Mouse (Mus musculus): ENCODE results near the gene Wdr74.

Wdr74 gene

GRCm38 (mm10) chr19:8713997-8714652 is 21.5 kb upstream of the Wdr74 start:
- in situ Hi-C loops (cut with MboI; ENCODE audit: low pct_unique_long_range_greater_than_20kb in 1 of 2, low sequenced_read_pairs in 2 of 2, unreplicated experiment in 1 of 2) = loop anchor here in 1 of 2 experiments (25.0 kb wide), 1 partner anchor 1452 kb away; the partner anchor contains the start of gene Rcor2

- in situ Hi-C loops (cut with MboI; ENCODE audit: low pct_unique_long_range_greater_than_20kb in 1 of 2, low sequenced_read_pairs in 2 of 2, unreplicated experiment in 1 of 2) = loop anchor here in 1 of 2 experiments (25.0 kb wide), 1 partner anchor 1453 kb away; the partner anchor contains the start of gene Rcor2
Measured at GRCm38 (mm10) chr19:8714653-8715481, 20.8 kb upstream of the Wdr74 start.

DNA sequence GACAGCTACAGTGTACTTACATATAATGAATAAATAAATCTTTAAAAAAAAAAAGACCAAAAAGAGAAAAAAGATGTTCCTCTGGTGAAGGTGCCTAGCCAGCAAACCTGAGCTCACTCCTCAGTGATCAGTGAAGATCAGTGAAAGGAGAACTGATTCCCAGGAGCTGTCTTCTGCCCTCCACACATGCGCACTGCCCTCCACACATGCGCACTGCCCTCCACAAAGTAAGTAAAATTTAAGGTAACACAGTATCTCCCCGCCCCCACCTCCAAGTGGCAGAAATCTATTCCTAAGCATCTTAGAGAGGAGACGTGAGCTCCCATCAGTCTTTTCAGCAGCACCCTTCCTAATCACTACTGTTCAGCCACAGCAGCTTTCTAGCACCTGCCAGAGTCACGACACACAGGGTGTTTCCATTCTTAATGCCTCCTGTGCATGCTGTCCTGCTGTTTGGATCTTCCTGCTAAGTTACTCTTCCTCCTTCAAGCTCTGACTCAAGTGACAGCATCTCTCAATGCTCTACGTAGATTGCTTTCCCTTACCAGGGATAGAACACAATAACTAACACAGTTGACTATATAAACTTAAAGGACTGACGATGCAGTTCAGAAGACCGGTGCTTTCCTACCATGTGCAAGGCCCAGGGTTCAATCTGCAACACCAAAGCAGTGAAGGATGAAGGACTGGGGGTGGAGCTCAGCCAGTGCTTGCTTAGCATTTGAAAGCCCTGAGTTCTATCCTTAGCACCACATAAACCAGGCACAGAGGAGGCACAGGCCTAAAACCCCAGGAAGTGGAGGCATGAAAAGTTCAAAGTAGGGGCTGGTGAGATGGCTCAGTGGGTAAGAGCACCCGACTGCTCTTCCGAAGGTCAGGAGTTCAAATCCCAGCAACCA is 19.5 kb upstream of the Wdr74 start:
- in situ Hi-C loops (cut with MboI; ENCODE audit: low pct_unique_long_range_greater_than_20kb in 1 of 2, low sequenced_read_pairs in 2 of 2, unreplicated experiment in 1 of 2) = loop anchor here in 1 of 2 experiments (25.0 kb wide), 1 partner anchor 1454 kb away; the partner anchor contains the start of gene Rcor2

DNA sequence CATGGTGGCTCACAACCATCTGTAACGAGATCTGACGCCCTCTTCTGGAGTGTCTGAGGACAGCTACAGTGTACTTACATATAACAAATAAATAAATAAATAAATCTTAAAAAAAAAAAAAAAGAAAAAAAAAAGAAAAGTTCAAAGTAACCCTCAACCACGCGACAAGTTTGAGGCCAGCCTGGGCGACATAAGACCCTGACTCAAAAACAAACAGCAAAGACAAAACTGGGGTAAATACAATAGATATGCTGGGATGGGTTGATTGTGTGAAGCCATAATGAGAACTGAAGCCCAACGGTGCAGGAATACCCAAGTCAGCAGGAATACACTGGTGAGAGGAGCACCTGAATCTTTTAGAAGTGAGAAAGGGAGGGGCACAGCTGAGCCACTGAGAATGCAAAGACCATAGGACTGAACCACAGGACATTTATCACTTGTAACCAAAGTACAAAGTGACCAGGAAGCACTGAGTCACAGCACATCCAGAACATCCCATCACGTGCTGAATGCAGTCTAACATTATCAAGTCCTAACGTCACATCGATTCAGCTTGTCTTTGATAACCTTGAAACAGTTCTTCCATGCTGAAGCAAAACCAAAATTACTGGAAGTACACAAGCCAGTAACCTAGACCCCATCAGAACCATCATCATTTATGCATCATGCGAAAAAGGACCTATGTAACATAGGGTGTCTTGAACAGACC is 18.7 kb upstream of the Wdr74 start:
- in situ Hi-C loops (cut with MboI; ENCODE audit: low pct_unique_long_range_greater_than_20kb in 1 of 2, low sequenced_read_pairs in 2 of 2, unreplicated experiment in 1 of 2) = loop anchor here in 1 of 2 experiments (25.0 kb wide), 1 partner anchor 1455 kb away; the partner anchor contains the start of gene Rcor2

DNA sequence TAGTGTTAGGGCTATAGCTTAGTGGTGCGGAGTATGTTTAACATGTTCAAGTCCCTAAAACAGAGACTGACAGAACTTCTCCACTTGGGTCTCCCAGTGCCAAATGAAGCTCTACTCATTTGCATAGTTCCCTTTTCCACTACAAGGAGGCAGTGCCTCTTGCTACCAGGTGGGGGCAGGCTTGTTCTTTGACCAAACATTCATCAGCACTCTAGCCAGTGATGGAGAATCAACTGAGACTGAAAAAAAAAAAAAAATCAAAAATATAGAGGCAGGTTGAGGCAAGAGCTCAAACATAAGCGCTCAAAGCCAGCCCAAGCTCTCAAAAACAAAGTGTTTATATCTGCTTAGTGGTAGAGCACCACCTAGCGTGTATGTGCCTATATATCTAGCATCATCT is 17.3 kb upstream of the Wdr74 start:
- in situ Hi-C loops (cut with MboI; ENCODE audit: low pct_unique_long_range_greater_than_20kb in 1 of 2, low sequenced_read_pairs in 2 of 2, unreplicated experiment in 1 of 2) = loop anchor here in 1 of 2 experiments (25.0 kb wide), 1 partner anchor 1456 kb away; the partner anchor contains the start of gene Rcor2

DNA sequence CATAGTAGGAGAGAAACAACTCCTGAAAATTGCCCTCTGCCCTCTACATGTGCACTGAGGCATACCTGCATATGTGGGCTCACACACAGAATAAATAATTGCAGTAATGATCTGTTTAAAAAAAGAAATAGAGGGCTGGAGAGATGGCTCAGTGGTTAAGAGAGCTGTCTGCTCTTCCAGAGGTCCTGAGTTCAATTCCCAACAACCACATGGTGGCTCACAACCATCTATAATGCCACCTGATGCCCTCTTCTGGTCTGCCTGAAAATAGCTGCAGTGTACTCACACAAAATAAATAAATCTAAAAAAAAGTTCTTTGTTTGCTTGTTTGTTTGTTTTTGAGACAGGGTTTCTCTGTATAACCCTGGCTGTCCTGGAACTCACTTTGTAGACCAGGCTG is 16.6 kb upstream of the Wdr74 start:
- in situ Hi-C loops (cut with MboI; ENCODE audit: low pct_unique_long_range_greater_than_20kb in 1 of 2, low sequenced_read_pairs in 2 of 2, unreplicated experiment in 1 of 2) = loop anchor here in 1 of 2 experiments (25.0 kb wide), 1 partner anchor 1457 kb away; the partner anchor contains the start of gene Rcor2

- in situ Hi-C loops (cut with MboI; ENCODE audit: low pct_unique_long_range_greater_than_20kb in 1 of 2, low sequenced_read_pairs in 2 of 2, unreplicated experiment in 1 of 2) = loop anchor here in 1 of 2 experiments (25.0 kb wide), 1 partner anchor 1459 kb away; the partner anchor contains the start of gene Rcor2
Measured at GRCm38 (mm10) chr19:8721378-8721777, 14.2 kb upstream of the Wdr74 start.

DNA sequence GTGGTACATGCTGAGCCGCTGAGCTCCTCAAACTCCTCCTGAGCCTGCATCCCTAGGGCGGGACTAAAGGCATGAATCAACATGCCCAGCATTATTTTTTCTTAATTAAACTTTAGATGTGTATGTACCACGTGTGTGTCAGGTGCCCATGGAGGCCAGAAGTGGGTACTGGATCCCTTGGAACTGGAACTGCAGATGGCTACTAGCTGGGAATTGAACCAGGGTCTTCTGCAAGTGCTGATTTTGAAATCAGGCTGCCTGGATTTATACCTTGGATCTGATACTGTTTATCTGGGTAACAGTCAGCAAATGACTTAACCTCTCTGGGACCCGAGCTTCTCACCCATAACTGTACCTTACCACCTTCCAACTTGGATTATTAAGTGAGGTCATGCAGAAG is 13.6 kb upstream of the Wdr74 start:
- in situ Hi-C loops (cut with MboI; ENCODE audit: low pct_unique_long_range_greater_than_20kb in 1 of 2, low sequenced_read_pairs in 2 of 2, unreplicated experiment in 1 of 2) = loop anchor here in 1 of 2 experiments (25.0 kb wide), 1 partner anchor 1460 kb away; the partner anchor contains the start of gene Rcor2

- in situ Hi-C loops (cut with MboI; ENCODE audit: low pct_unique_long_range_greater_than_20kb in 1 of 2, low sequenced_read_pairs in 2 of 2, unreplicated experiment in 1 of 2) = loop anchor here in 1 of 2 experiments (25.0 kb wide), 1 partner anchor 1460 kb away; the partner anchor contains the start of gene Rcor2
Measured at GRCm38 (mm10) chr19:8722559-8722906, 13.1 kb upstream of the Wdr74 start.

DNA sequence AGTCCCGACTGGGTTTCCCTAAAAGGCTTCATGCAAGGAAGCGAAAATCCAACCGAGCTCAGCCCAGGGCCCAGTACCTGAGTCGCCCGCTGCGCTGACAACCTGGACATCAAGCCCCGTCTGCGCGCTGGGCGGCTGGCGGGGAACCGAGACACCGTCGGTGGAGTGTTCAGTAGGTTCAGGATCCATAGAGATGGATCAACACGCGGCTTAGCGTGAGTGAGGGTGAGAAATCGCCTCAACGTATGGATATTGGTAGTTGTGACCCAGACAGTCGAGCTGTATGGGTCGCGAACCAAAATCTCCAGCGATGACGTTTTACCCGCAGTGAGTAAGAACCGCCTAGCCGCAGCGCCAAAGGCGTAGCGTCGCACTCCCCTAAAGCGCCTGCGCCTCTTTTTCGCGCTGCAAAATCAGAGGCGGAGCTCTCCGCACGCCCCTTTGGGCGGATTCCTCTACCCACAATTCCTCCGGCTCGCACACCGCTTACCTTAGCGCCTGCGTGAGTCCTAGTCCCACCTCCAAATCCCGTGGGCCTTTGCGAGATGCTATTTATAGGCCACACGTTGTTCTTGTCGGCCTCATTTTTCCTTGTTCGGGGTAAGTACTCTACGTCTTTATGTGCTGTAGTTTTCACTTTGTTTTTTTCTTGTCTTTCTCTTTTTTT is 12.6 kb upstream of the Wdr74 start, which contains the start of gene Slc3a2:
TSS of gene Slc3a2 (minus strand) at position 463 of the 667 bp plus-strand sequence.
- in situ Hi-C loops (cut with MboI; ENCODE audit: low pct_unique_long_range_greater_than_20kb in 1 of 2, low sequenced_read_pairs in 2 of 2, unreplicated experiment in 1 of 2) = loop anchor here in 1 of 2 experiments (25.0 kb wide), 1 partner anchor 1461 kb away; the partner anchor contains the start of gene Rcor2

DNA sequence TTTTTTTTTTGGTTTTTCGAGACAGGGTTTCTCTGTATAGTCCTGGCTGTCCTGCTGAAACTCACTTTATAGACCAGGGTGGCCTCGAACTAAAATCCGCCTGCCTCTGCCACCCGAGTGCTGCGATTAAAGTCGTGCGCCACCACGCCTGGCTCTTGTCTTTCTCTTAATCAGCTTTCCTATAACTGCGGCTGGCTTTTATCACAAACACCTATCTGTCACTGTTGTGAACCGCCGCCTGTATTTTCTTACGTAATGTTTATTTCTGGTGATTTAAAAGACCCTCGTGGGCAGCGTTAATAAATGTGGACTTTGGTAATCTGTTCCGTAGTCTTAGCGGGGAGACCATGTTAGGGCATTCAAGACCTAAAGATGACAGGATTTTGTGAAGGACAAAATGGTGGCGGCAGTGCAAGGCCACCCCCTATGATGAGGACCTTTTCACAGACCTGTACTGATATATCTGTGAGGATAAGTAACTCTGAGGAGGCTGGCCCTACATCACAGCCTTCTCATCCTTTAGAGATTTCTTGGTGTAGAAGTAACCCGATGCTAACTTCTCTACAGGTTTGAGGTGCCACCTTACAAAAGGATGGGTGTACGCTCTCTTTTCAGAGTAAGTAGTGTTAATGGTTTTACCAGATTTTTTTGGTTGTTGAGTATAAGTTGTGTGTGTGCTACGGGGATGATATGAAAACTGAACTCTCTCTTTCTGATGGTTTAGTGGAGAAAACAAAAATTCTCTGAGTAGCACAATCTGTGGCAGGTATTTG is 11.9 kb upstream of the Wdr74 start:
- in situ Hi-C loops (cut with MboI; ENCODE audit: low pct_unique_long_range_greater_than_20kb in 1 of 2, low sequenced_read_pairs in 2 of 2, unreplicated experiment in 1 of 2) = loop anchor here in 1 of 2 experiments (25.0 kb wide), 1 partner anchor 1461 kb away; the partner anchor contains the start of gene Rcor2

DNA sequence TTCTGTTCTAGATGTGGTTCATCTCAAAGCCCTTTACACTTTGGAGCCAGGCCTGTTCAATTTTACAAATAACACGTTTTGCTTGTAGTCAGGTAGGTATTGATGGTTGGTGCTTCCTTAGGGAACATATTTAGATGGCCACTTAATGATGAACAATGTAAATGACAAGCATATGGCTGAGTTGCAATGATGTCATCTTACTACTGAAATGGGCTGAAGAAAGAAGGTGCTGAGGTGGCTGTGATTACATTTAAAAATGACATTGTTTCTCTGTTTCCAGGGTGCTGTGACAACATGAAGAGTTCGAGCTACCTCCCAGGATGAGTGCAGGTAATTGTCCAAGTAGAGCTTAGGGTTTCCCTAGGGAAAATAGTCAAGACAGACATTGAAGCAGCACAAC is 11.2 kb upstream of the Wdr74 start:
- in situ Hi-C loops (cut with MboI; ENCODE audit: low pct_unique_long_range_greater_than_20kb in 1 of 2, low sequenced_read_pairs in 2 of 2, unreplicated experiment in 1 of 2) = loop anchor here in 1 of 2 experiments (25.0 kb wide), 1 partner anchor 1462 kb away; the partner anchor contains the start of gene Rcor2

GRCm38 (mm10) chr19:8725081-8725613 is 10.5 kb upstream of the Wdr74 start:
- in situ Hi-C loops (cut with MboI; ENCODE audit: low pct_unique_long_range_greater_than_20kb in 1 of 2, low sequenced_read_pairs in 2 of 2, unreplicated experiment in 1 of 2) = no loop called here

- in situ Hi-C loops (cut with MboI; ENCODE audit: low pct_unique_long_range_greater_than_20kb in 1 of 2, low sequenced_read_pairs in 2 of 2, unreplicated experiment in 1 of 2) = no loop called here
Measured at GRCm38 (mm10) chr19:8726609-8727390, 8.8 kb upstream of the Wdr74 start.

- in situ Hi-C loops (cut with MboI; ENCODE audit: low pct_unique_long_range_greater_than_20kb in 1 of 2, low sequenced_read_pairs in 2 of 2, unreplicated experiment in 1 of 2) = no loop called here
Measured at GRCm38 (mm10) chr19:8727495-8728114, 8.0 kb upstream of the Wdr74 start.

Data from mouse embryonic stem cell (cell line).